Mouse (Mus musculus) ovary, postnatal 36 days (tissue): ENCODE measurements at regions not wholly inside any gene's neighbourhood (a gene's known extent, or its start where the extent isn't known, plus 50 kb on each side); places are given as distances from the start of the nearest gene placed in this dataset.

Experiments
- DNase-seq: peaks from one replicate; pipeline ENCODE4 v3.0.0; 2022; ENCODE audit warnings: low spot score, mixed read lengths

- DNase-seq, result no peak
Measured at GRCm38 (mm10) chr10:96325297-96325696, 188.9 kb downstream of the Gm5426 start.

- DNase-seq, result no peak
Measured at GRCm38 (mm10) chr10:96330639-96331487, 194.5 kb downstream of the Gm5426 start.

GRCm38 (mm10) chr10:96332731-96333201 is 196.4 kb downstream of the Gm5426 start:
- peak; percentile 62 for DNase-seq

GRCm38 (mm10) chr10:96333224-96333623 is 196.8 kb downstream of the Gm5426 start:
- DNase-seq, result peak; percentile 8

GRCm38 (mm10) chr10:96336271-96336670 is 199.9 kb downstream of the Gm5426 start:
- DNase-seq, result no peak

- DNase-seq, result no peak
Measured at GRCm38 (mm10) chr10:96337088-96337666, 200.8 kb downstream of the Gm5426 start.

- no peak for DNase-seq
Measured at GRCm38 (mm10) chr10:96337797-96338608, 201.6 kb downstream of the Gm5426 start.

GRCm38 (mm10) chr10:96338609-96338978 is 202.2 kb downstream of the Gm5426 start:
- DNase-seq, result no peak

- no peak for DNase-seq
Measured at GRCm38 (mm10) chr10:96342476-96342875, 206.1 kb downstream of the Gm5426 start.

- DNase-seq, result no peak
Measured at GRCm38 (mm10) chr10:96343666-96344065, 207.3 kb downstream of the Gm5426 start.

GRCm38 (mm10) chr10:96350692-96351091 is 214.3 kb downstream of the Gm5426 start:
- no peak for DNase-seq

GRCm38 (mm10) chr10:96351320-96351719 is 214.9 kb downstream of the Gm5426 start:
- no peak for DNase-seq

GRCm38 (mm10) chr10:96356980-96357624 is 220.7 kb downstream of the Gm5426 start:
- DNase-seq, result no peak

GRCm38 (mm10) chr10:96357632-96358031 is 221.2 kb downstream of the Gm5426 start:
- no peak for DNase-seq

- DNase-seq, result no peak
Measured at GRCm38 (mm10) chr10:96358984-96359383, 222.6 kb downstream of the Gm5426 start.

GRCm38 (mm10) chr10:96362211-96362610 is 225.8 kb downstream of the Gm5426 start:
- no peak for DNase-seq

GRCm38 (mm10) chr10:96363867-96364266 is 227.5 kb downstream of the Gm5426 start:
- no peak for DNase-seq

GRCm38 (mm10) chr10:96365101-96365500 is 228.7 kb downstream of the Gm5426 start:
- DNase-seq, result no peak

- DNase-seq, result no peak
Measured at GRCm38 (mm10) chr10:96366871-96367270, 230.5 kb downstream of the Gm5426 start.

GRCm38 (mm10) chr10:96370547-96371320 is 234.3 kb downstream of the Gm5426 start:
- no peak for DNase-seq

GRCm38 (mm10) chr10:96371321-96371653 is 234.9 kb downstream of the Gm5426 start:
- DNase-seq, result no peak
